Mouse (Mus musculus) brain, embryonic 14.5 days (tissue): Measurements from ENCODE around the gene Gm20379.

Experiments used
- CTCF ChIP-seq: fragments of 200-500 bp; IDR thresholded peaks from 2 replicates; pipeline ENCODE4 v1.5.1; 2012; ENCODE audit warnings: inconsistent platforms, mild to moderate bottlenecking, moderate library complexity, borderline replicate concordance; ENCODE audit not compliant: insufficient read depth, insufficient read length; ENCODE audit errors: extremely low read depth
- POLR2A ChIP-seq: fragments of 200-500 bp; IDR thresholded peaks from 2 replicates; pipeline ENCODE4 v1.6.1; 2012; ENCODE audit warnings: mild to moderate bottlenecking, inconsistent platforms, borderline replicate concordance; ENCODE audit not compliant: poor library complexity, insufficient read depth, insufficient read length, severe bottlenecking; ENCODE audit errors: extremely low read depth

GRCm38 (mm10) chr13:92356376-92356775, 50.6 kb downstream of the Gm20379 start:
- TF ChIP-seq POLR2A (no peak), CTCF (no peak)
